Mouse (Mus musculus) myocyte (in vitro differentiated cells): ENCODE results near the gene Cdc42bpb. TPM values are rescaled to one million over a fixed set of nuclear protein-coding genes. Genes with fewer than 3 reads are reported as not detected.
A peak's percentile ranks its signal among the peaks of the same experiment; 100 is the strongest.

Experiments
- H3K27me3 ChIP-seq: one replicate; pipeline ENCODE4 v1.6.1; 2011; ENCODE audit not compliant: control insufficient read depth, insufficient read depth, insufficient read length
- H3K36me3 ChIP-seq: one replicate; pipeline ENCODE4 v1.6.1; 2011; ENCODE audit not compliant: control insufficient read depth, insufficient read depth
- H3K4me2 ChIP-seq: one replicate; pipeline ENCODE4 v1.6.1; 2011; ENCODE audit warnings: low read depth, control low read depth
- H3K4me3 ChIP-seq: one replicate; pipeline ENCODE4 v1.5.1; 2011; ENCODE audit warnings: mild to moderate bottlenecking, control low read depth, moderate library complexity
- H3K79me2 ChIP-seq: one replicate; pipeline ENCODE4 v1.6.1; 2011; ENCODE audit not compliant: control insufficient read depth, insufficient read depth
- H3ac ChIP-seq: one replicate; pipeline ENCODE4 v1.6.1; 2011; ENCODE audit not compliant: control insufficient read depth, insufficient read length
- CEBPB ChIP-seq: IDR thresholded peaks from 2 replicates; pipeline ENCODE4 v1.6.1; 2011; ENCODE audit warnings: mild to moderate bottlenecking, moderate library complexity; ENCODE audit not compliant: poor library complexity, insufficient read depth, severe bottlenecking
- E2F4 ChIP-seq: IDR thresholded peaks from one replicate; pipeline ENCODE4 v1.6.1; 2011; ENCODE audit warnings: mild to moderate bottlenecking, control low read depth, moderate library complexity; ENCODE audit not compliant: insufficient read depth
- MAX ChIP-seq: IDR thresholded peaks from one replicate; pipeline ENCODE4 v1.6.1; 2011; ENCODE audit warnings: low read depth, mild to moderate bottlenecking, control low read depth
- MYOD1 ChIP-seq, 3 experiments: IDR thresholded peaks; one replicate each; pipeline ENCODE4 v1.6.1; 2011; ENCODE audit warnings: control low read depth in 2 of 3, low read depth in 2 of 3, mild to moderate bottlenecking in 2 of 3, moderate library complexity in 1 of 3; ENCODE audit not compliant: insufficient read length in 2 of 3, control insufficient read depth in 1 of 3
- MYOG ChIP-seq, 3 experiments: IDR thresholded peaks; one replicate each; pipeline ENCODE4 v1.6.1; 2011; ENCODE audit warnings: control low read depth in 2 of 3, low read depth in 2 of 3, mild to moderate bottlenecking in 2 of 3; ENCODE audit not compliant: insufficient read length in 2 of 3, control insufficient read depth in 1 of 3, insufficient read depth in 1 of 3
- POLR2A ChIP-seq: IDR thresholded peaks from one replicate; pipeline ENCODE4 v1.6.1; 2011; ENCODE audit warnings: low read depth, mild to moderate bottlenecking, control low read depth, moderate library complexity; ENCODE audit not compliant: insufficient read length
- POLR2AphosphoS2 ChIP-seq: IDR thresholded peaks from one replicate; pipeline ENCODE4 v1.6.1; 2011; ENCODE audit warnings: low read depth, control low read depth; ENCODE audit not compliant: insufficient read length
- REST ChIP-seq: IDR thresholded peaks from one replicate; pipeline ENCODE4 v1.6.1; 2011; ENCODE audit warnings: mild to moderate bottlenecking, control low read depth, moderate library complexity; ENCODE audit not compliant: insufficient read depth, insufficient read length
- SRF ChIP-seq: IDR thresholded peaks from one replicate; pipeline ENCODE4 v1.6.1; 2011; ENCODE audit warnings: low read depth; ENCODE audit not compliant: control insufficient read depth, insufficient read length
- TCF12 ChIP-seq: IDR thresholded peaks from one replicate; pipeline ENCODE4 v1.6.1; 2011; ENCODE audit warnings: mild to moderate bottlenecking, control low read depth; ENCODE audit not compliant: poor library complexity, insufficient read depth, severe bottlenecking
- TCF3 ChIP-seq: IDR thresholded peaks from one replicate; pipeline ENCODE4 v1.6.1; 2011; ENCODE audit warnings: low read depth, control low read depth; ENCODE audit not compliant: insufficient read length
- USF1 ChIP-seq: IDR thresholded peaks from one replicate; pipeline ENCODE4 v1.6.1; 2011; ENCODE audit warnings: low read depth, mild to moderate bottlenecking, control low read depth, moderate library complexity
- polyA plus RNA-seq: library from polyadenylated mRNA; unstranded; fragments of >200 nt; fragmentation: generic; extraction: Trizol; gene quantifications from one replicate; pipeline ENCODE4 v1.2.1, GENCODE M21; 2012; ENCODE audit warnings: missing spikeins

Cdc42bpb gene
- polyA plus RNA-seq, 1 experiment = 43.2 TPM

- Histone ChIP-seq H3K79me2 (no peaks in the 10 kb centered on the region), H3K4me3 (no peak overlapping the region), H3K36me3 (peaks cover 38% of the 10 kb centered on the region), H3ac (no peak overlapping the region), H3K4me2 (no peak overlapping the region), H3K27me3 (no peaks in the 10 kb centered on the region)
- no peak for TF ChIP-seq USF1
- TF ChIP-seq CEBPB = no peak
- no peak for TF ChIP-seq TCF12
- no peak for TF ChIP-seq MYOG (IDR thresholded peaks at IDR 0.05; ENCODE audit: control insufficient read depth in 1 of 3, insufficient read depth in 1 of 3, insufficient read length in 2 of 3, low read depth in 2 of 3)
- no peak for TF ChIP-seq E2F4
- no peak for TF ChIP-seq SRF
- no peak for TF ChIP-seq MAX
- TF ChIP-seq TCF3 = no peak
- TF ChIP-seq REST = no peak
- TF ChIP-seq POLR2A = no peak
- TF ChIP-seq MYOD1 (IDR thresholded peaks at IDR 0.05; ENCODE audit: control insufficient read depth in 1 of 3, insufficient read length in 2 of 3, low read depth in 2 of 3) = no peak
- TF ChIP-seq POLR2AphosphoS2 = no peak
Measured at GRCm38 (mm10) chr12:111302018-111302345, 75.5 kb downstream of the Cdc42bpb start.

- Histone ChIP-seq H3K27me3 (no peaks in the 10 kb centered on the region), H3ac (no peak overlapping the region), H3K36me3 (peaks cover 38% of the 10 kb centered on the region), H3K4me2 (no peak overlapping the region), H3K79me2 (no peaks in the 10 kb centered on the region), H3K4me3 (no peak overlapping the region)
- no peak for TF ChIP-seq POLR2AphosphoS2
- no peak for TF ChIP-seq POLR2A
- no peak for TF ChIP-seq MAX
- no peak for TF ChIP-seq USF1
- TF ChIP-seq MYOG (IDR thresholded peaks at IDR 0.05; ENCODE audit: control insufficient read depth in 1 of 3, insufficient read depth in 1 of 3, insufficient read length in 2 of 3, low read depth in 2 of 3) = no peak
- TF ChIP-seq E2F4 = no peak
- TF ChIP-seq MYOD1 (IDR thresholded peaks at IDR 0.05; ENCODE audit: control insufficient read depth in 1 of 3, insufficient read length in 2 of 3, low read depth in 2 of 3) = no peak
- no peak for TF ChIP-seq SRF
- TF ChIP-seq TCF12 = no peak
- TF ChIP-seq REST = no peak
- no peak for TF ChIP-seq TCF3
Measured at GRCm38 (mm10) chr12:111301322-111302017, 76.0 kb downstream of the Cdc42bpb start.

GRCm38 (mm10) chr12:111293025-111293424 lies 84.5 kb downstream of the Cdc42bpb start:
- Histone ChIP-seq H3ac (no peak overlapping the region), H3K4me2 (no peak overlapping the region), H3K27me3 (no peaks in the 10 kb centered on the region), H3K79me2 (no peaks in the 10 kb centered on the region), H3K36me3 (no peaks in the 10 kb centered on the region), H3K4me3 (no peak overlapping the region)
- TF ChIP-seq MYOD1 (IDR thresholded peaks at IDR 0.05; ENCODE audit: control insufficient read depth in 1 of 3, insufficient read length in 2 of 3, low read depth in 2 of 3) (peak in 1 of 3 experiments; percentile 62), TCF12 (no peak), MYOG (IDR thresholded peaks at IDR 0.05; ENCODE audit: control insufficient read depth in 1 of 3, insufficient read depth in 1 of 3, insufficient read length in 2 of 3, low read depth in 2 of 3) (peak in 1 of 3 experiments; percentile 64), MAX (no peak)

- Histone ChIP-seq H3K36me3 (no peaks in the 10 kb centered on the region), H3K4me3 (no peak overlapping the region), H3K4me2 (no peak overlapping the region)
Measured at GRCm38 (mm10) chr12:111284532-111284931, 93.0 kb downstream of the Cdc42bpb start.

More at GRCm38 (mm10) chr12:111284532-111284931, 93.0 kb downstream of the Cdc42bpb start:
- no peak overlapping the region for H3ac ChIP-seq
- no peak for TF ChIP-seq USF1
- no peak for TF ChIP-seq POLR2AphosphoS2
- no peak for TF ChIP-seq TCF3
- TF ChIP-seq POLR2A = no peak
- TF ChIP-seq E2F4 = no peak
- TF ChIP-seq SRF = no peak
- TF ChIP-seq REST = no peak
- no peak for TF ChIP-seq MYOD1 (IDR thresholded peaks at IDR 0.05; ENCODE audit: control insufficient read depth in 1 of 3, insufficient read length in 2 of 3, low read depth in 2 of 3)
- TF ChIP-seq MYOG (IDR thresholded peaks at IDR 0.05; ENCODE audit: control insufficient read depth in 1 of 3, insufficient read depth in 1 of 3, insufficient read length in 2 of 3, low read depth in 2 of 3) = no peak
- TF ChIP-seq TCF12 = no peak
- TF ChIP-seq MAX = no peak
- no peak for TF ChIP-seq CEBPB
- H3K79me2 ChIP-seq = no peaks in the 10 kb centered on the region
- H3K27me3 ChIP-seq = no peaks in the 10 kb centered on the region
